Mouse (Mus musculus) hindbrain, postnatal 0 days (tissue): ENCODE measurements around the gene Fam160b1. TPM values are rescaled to one million over a fixed set of nuclear protein-coding genes. Genes with fewer than 3 reads are reported as not detected.

ENCODE experiments used
- ATAC-seq: fragments of 200-750 bp; cut with Nextera tagmentation; 2 replicates; pipeline ENCODE4 v1.8.0; 2017; ENCODE audit warnings: mild to moderate bottlenecking, moderate TSS enrichment, moderate library complexity
- DNase-seq: peaks from one replicate; pipeline ENCODE4 v3.0.0-alpha.2; 2015; ENCODE audit warnings: low spot score
- H3K27ac ChIP-seq: fragments of 300-500 bp; sonication (generic); 2 replicates; pipeline ENCODE4 v1.5.1; 2014; ENCODE audit warnings: mild to moderate bottlenecking
- H3K27me3 ChIP-seq: fragments of 300-500 bp; sonication (generic); 2 replicates; pipeline ENCODE4 v1.6.1; 2014; ENCODE audit warnings: low read length, mixed read lengths; ENCODE audit not compliant: insufficient read depth
- H3K36me3 ChIP-seq: fragments of 300-500 bp; sonication (generic); 2 replicates; pipeline ENCODE4 v1.6.1; 2014; ENCODE audit warnings: low read length, mixed read lengths; ENCODE audit not compliant: insufficient read depth
- H3K4me1 ChIP-seq: fragments of 300-500 bp; sonication (generic); 2 replicates; pipeline ENCODE4 v1.6.1; 2014; ENCODE audit warnings: antibody characterized with exemption, low read length, mixed read lengths; ENCODE audit not compliant: insufficient read depth
- H3K4me2 ChIP-seq: fragments of 300-500 bp; sonication (generic); 2 replicates; pipeline ENCODE4 v1.6.1; 2014; ENCODE audit warnings: low read depth, mild to moderate bottlenecking, low read length, moderate library complexity, mixed read lengths
- H3K4me3 ChIP-seq: fragments of 300-500 bp; sonication (generic); 2 replicates; pipeline ENCODE4 v1.5.1; 2014; ENCODE audit warnings: low read length
- H3K9ac ChIP-seq: fragments of 300-500 bp; sonication (generic); replicated peaks from 2 replicates; pipeline ENCODE4 v1.6.1; 2014; ENCODE audit warnings: mild to moderate bottlenecking, low read length, moderate library complexity, mixed read lengths
- H3K9me3 ChIP-seq: fragments of 300-500 bp; sonication (generic); 2 replicates; pipeline ENCODE4 v1.6.1; 2016; ENCODE audit warnings: low read length, mixed read lengths
- CTCF ChIP-seq: IDR thresholded peaks from 2 replicates; pipeline ENCODE4 v1.5.1; 2016; ENCODE audit warnings: antibody characterized with exemption, control low read depth, low read depth
- WGBS: fragments of 180-500 bp; shearing (Covaris S2); extraction: QIAGEN DNeasy Blood & Tissue Kit; methylation state at CpG from one replicate; pipeline ENCODE4 v1.1.7; 2014; 5-methylcytosine and 5-hydroxymethylcytosine counted together
- polyA plus RNA-seq: library from polyadenylated mRNA; unstranded; fragments of >200 nt; fragmentation: Nextera tagmentation; extraction: Ambion mirVana; gene quantifications from 2 replicates; pipeline ENCODE4 v1.2.1, GENCODE M21; 2015
- total RNA-seq: library from RNA; depleted of rRNA; stranded (reverse); fragments of >200 nt; gene quantifications from 2 replicates; pipeline ENCODE4 v1.2.3, GENCODE M21; 2014

Gene Fam160b1
- total and polyA plus RNA-seq, 2 experiments from 2014 or later = 11.2 to 19.7 TPM

DNA sequence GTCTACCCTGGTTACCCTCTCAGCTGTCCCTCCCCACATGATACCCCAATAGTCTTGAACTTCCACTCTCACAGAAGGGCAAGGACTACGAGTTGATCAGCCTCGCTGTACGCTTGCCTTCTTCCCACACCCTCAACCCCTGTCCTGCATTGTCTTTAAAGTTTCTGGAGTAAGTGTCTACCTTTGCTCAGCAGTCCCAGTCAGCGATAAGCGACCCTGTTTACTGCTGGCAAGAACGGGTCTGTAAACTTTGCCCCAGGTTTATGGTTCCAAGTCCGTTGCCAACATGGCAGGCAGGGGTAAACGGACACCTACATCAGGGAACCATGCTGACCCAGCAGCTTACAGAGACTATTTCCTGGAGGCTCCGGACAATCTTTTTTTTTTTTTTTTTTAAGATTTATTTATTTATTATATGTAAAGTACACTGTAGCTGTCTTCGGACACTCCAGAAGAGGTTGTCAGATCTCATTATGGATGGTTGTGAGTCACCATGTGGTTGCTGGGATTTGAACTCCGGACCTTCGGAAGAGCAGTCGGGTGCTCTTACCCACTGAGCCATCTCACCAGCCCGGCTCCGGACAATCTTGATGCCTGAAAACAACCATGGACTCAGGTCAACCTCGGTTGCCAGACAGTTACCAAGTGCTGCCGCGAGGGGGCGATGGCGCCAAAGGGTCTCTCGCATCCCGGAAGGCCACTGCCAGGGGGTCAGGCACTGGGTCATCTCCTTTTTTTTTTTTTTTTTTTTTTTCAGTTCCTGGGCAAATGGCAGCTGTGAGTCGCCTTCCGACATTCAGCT lies 43.4 kb downstream of the Fam160b1 start:
- DNase-seq (peak; percentile 79), ATAC-seq (peak; percentile 59; the same call in 1 of the 2 replicates)
- Histone ChIP-seq H3K9me3 (no peaks in the 10 kb centered on the region), H3K36me3 (no peaks in the 10 kb centered on the region), H3K4me1 (no peaks in the 10 kb centered on the region), H3K4me3 (no peak overlapping the region), H3K9ac (no peak overlapping the region), H3K27ac (no peak overlapping the region), H3K4me2 (peak overlapping the region; percentile 39), H3K27me3 (no peaks in the 10 kb centered on the region)
- TF ChIP-seq CTCF = peak; percentile 87
- 16% methylated on average over 23 of the region's 24 CpGs for WGBS

DNA sequence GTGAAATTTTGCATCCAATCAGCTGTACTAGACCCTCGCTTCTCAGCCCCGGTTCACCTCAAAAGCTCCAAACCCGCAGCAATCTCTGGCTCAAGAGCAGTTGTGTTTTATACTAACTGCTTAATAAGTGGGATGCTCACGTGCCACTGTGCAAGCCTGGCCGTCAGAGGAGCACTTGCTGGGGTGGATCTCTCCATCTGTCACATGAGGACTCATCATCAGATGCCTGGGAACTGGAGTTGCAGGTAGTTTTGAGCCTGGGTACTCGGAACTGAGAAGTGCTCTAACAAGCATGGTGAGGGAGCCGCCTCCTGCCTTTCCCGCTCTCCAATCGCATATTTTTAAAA lies 44.0 kb downstream of the Fam160b1 start:
- peak overlapping the region; percentile 39 for H3K4me2 ChIP-seq
- ATAC-seq (0 out of 2 replicates have a peak, but pooled peaks have one; percentile 10), DNase-seq (peak; percentile 26)
- 16% methylated on average over 9 of the region's 9 CpGs for WGBS
- no peaks in the 10 kb centered on the region for H3K36me3 ChIP-seq
- H3K9ac ChIP-seq = no peak overlapping the region
- H3K27ac ChIP-seq = no peak overlapping the region
- TF ChIP-seq CTCF = no peak
- no peaks in the 10 kb centered on the region for H3K9me3 ChIP-seq
- H3K27me3 ChIP-seq = no peaks in the 10 kb centered on the region
- no peak overlapping the region for H3K4me3 ChIP-seq
- no peaks in the 10 kb centered on the region for H3K4me1 ChIP-seq

DNA sequence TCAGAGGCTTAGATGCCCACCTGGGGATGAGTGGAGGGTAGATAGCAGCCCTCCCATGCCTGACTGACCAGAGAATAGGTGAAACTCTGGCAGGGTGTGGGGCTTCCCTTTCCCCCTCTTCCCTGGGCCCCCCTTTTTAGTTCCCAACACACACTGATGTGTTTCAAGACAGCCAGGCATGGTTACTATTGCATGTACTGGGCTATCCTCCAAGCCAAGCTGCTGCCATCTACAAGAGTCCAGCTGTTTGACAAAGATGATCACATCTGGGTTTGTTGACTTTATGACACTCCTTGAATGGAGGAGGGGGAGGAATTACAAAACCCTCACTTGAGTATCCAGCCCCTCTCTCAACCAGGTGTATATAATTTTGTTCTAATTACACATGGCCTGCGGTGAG lies 47.5 kb downstream of the Fam160b1 start:
- Histone ChIP-seq H3K4me3 (no peak overlapping the region), H3K9me3 (no peaks in the 10 kb centered on the region), H3K4me1 (no peaks in the 10 kb centered on the region), H3K9ac (no peak overlapping the region), H3K4me2 (no peak overlapping the region), H3K36me3 (no peaks in the 10 kb centered on the region), H3K27ac (no peak overlapping the region), H3K27me3 (no peaks in the 10 kb centered on the region)
- 94% methylated on average over 1 of the region's 1 CpGs for WGBS
- DNase-seq = no peak
- ATAC-seq = no peak
- no peak for TF ChIP-seq CTCF

DNA sequence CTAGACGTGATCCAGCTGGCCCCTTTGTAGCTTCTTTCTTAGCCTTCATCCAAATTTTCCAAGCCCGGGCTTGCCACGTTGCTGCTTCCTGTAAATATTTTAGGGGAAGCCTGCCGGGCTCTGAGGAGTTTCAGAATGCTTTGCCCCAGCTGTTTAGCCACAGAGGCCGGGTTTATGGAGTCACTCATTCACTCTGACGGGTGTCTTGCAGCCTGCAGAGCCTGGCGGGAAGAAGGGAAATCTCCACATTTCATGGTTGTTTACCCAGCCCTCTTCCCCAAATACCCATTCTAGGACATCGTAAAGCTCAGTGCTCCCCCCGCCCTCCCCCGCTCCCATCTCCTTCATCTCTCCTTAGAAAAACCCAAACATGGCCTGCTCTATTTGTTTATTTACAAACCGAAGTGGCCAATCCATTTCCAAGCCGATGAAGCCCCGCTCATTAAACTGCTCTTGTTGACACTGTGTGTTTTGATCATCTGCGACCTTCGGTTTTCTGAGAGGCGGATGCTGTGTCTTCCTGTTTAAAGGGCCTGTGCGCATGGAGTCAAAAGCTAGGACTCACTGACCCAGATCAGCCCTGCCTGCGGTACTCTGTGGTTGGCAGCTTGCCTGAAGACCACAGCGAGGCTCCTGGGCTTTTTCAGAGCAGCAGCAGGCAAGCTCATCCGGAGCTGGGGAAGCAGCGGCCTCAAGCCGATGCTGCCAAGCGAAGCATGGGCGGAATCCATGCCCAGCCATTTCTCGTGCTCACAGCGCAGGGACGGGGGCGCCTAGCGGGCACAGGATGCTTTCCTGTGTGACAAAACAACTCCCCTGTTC lies 51.1 kb downstream of the Fam160b1 start:
- 24% methylated on average over 29 of the region's 29 CpGs for WGBS
- DNase-seq (peak; percentile 90), ATAC-seq (peak; percentile 92)
- Histone ChIP-seq H3K27me3 (no peaks in the 10 kb centered on the region), H3K27ac (peak overlapping the region; percentile 58; the same call in 1 of the 2 replicates), H3K4me2 (peak overlapping the region; percentile 48), H3K36me3 (no peaks in the 10 kb centered on the region), H3K4me3 (0 out of 2 replicates have a peak overlapping the region, but pooled peaks have one; percentile 1), H3K9ac (0 out of 2 replicates have a peak overlapping the region, but pooled peaks have one; percentile 21), H3K9me3 (no peaks in the 10 kb centered on the region), H3K4me1 (no peaks in the 10 kb centered on the region)
- 0 out of 2 replicates have a peak, but pooled peaks have one; percentile 30 for TF ChIP-seq CTCF

DNA sequence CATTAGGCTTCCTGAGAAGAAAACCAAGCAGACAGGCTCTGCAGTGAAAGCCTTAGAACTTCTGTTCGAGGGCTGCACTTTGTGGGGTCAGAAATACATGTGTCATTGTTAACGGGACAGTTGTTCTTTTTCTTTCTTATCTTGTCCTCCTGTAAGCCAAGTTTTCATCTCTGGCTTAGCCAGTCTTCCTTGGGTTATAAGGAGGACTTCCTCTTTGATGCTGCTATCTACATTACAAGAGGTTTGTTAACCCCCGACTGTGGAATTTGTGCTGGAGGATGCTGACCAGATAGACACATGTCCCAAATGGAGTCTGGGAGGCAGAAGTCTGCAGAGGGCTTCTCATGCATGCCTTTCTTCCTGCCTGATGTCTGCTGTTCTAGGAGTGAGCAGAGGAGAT lies 52.7 kb downstream of the Fam160b1 start:
- H3K9me3 ChIP-seq = no peaks in the 10 kb centered on the region

DNA sequence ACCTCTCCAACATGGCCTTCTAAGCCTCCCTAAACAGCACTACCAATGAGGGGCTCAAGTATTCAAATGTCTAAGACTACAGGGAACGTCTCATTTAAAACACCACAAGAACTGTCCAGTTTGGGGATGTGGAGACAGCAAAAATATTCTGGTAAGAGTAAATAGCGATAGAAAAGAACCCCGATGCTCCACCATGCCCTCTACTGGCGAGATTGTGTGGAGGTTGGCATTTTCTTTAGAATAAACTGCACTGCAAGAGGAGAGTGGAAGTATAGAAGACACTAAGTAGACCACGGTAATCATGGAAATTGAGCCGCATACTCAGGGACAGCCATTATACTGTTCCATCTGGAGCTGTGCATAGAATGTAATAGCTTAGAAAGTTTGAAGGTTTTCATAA lies 53.4 kb downstream of the Fam160b1 start:
- ATAC-seq = no peak
- no peak overlapping the region for H3K4me2 ChIP-seq

More for the DNA sequence above, 52.7 kb downstream of the Fam160b1 start:
- H3K4me2 ChIP-seq = no peak overlapping the region
- no peaks in the 10 kb centered on the region for H3K4me1 ChIP-seq
- H3K9ac ChIP-seq = no peak overlapping the region
- no peak for DNase-seq
- 92% methylated on average over 3 of the region's 3 CpGs for WGBS
- no peak for ATAC-seq
- no peak overlapping the region for H3K27ac ChIP-seq
- H3K4me3 ChIP-seq = no peak overlapping the region
- no peaks in the 10 kb centered on the region for H3K36me3 ChIP-seq
- no peak for TF ChIP-seq CTCF
- H3K27me3 ChIP-seq = no peaks in the 10 kb centered on the region

More for the DNA sequence above, 53.4 kb downstream of the Fam160b1 start:
- no peak overlapping the region for H3K4me3 ChIP-seq
- 85% methylated on average over 6 of the region's 6 CpGs for WGBS
- no peaks in the 10 kb centered on the region for H3K36me3 ChIP-seq
- no peaks in the 10 kb centered on the region for H3K27me3 ChIP-seq
- H3K9me3 ChIP-seq = no peaks in the 10 kb centered on the region
- peak; percentile 23; the same call in 1 of the 2 replicates for TF ChIP-seq CTCF
- DNase-seq = no peak
- no peak overlapping the region for H3K9ac ChIP-seq
- H3K4me1 ChIP-seq = no peaks in the 10 kb centered on the region
- no peak overlapping the region for H3K27ac ChIP-seq
